Mouse (Mus musculus) intestine, embryonic 15.5 days (tissue): Measurements from ENCODE around the gene Art3. TPM values are rescaled to one million over a fixed set of nuclear protein-coding genes. Genes with fewer than 3 reads are reported as not detected.
"Not testable (repeated sequence)": the region's sequence is repeated elsewhere in the genome, so short reads cannot be mapped to it uniquely, and the experiment has no call there.

Source experiments
- ATAC-seq: fragments of 200-750 bp; cut with Nextera tagmentation; 2 replicates; pipeline ENCODE4 v1.8.0; 2017; ENCODE audit warnings: moderate TSS enrichment, moderate library complexity
- H3K27ac ChIP-seq: fragments of 300-500 bp; sonication (generic); 2 replicates; pipeline ENCODE4 v1.5.1; 2015; ENCODE audit warnings: mild to moderate bottlenecking, inconsistent platforms
- H3K27me3 ChIP-seq: fragments of 300-500 bp; sonication (generic); replicated peaks from 2 replicates; pipeline ENCODE4 v1.6.1; 2015; ENCODE audit warnings: inconsistent platforms
- H3K36me3 ChIP-seq: fragments of 300-500 bp; sonication (generic); 2 replicates; pipeline ENCODE4 v1.6.1; 2015; ENCODE audit warnings: inconsistent platforms
- H3K4me1 ChIP-seq: fragments of 300-500 bp; sonication (generic); replicated peaks from 2 replicates; pipeline ENCODE4 v1.6.1; 2015; ENCODE audit warnings: inconsistent platforms
- H3K4me2 ChIP-seq: fragments of 300-500 bp; sonication (generic); replicated peaks from 2 replicates; pipeline ENCODE4 v1.6.1; 2015; ENCODE audit warnings: mild to moderate bottlenecking, inconsistent platforms
- H3K4me3 ChIP-seq: fragments of 300-500 bp; sonication (generic); replicated peaks from 2 replicates; pipeline ENCODE4 v1.5.1; 2015; ENCODE audit warnings: inconsistent platforms
- H3K9ac ChIP-seq: fragments of 300-500 bp; sonication (generic); 2 replicates; pipeline ENCODE4 v1.6.1; 2015; ENCODE audit warnings: inconsistent platforms
- H3K9me3 ChIP-seq: fragments of 300-500 bp; sonication (generic); 2 replicates; pipeline ENCODE4 v1.6.1; 2016; ENCODE audit warnings: inconsistent platforms
- WGBS: fragments of 180-500 bp; shearing (Covaris S2); methylation state at CpG from one replicate; pipeline ENCODE4 v1.1.7; 2015; 5-methylcytosine and 5-hydroxymethylcytosine counted together
- polyA plus RNA-seq: library from polyadenylated mRNA; unstranded; fragments of >200 nt; fragmentation: Nextera tagmentation; extraction: Ambion mirVana; gene quantifications from 2 replicates; pipeline ENCODE4 v1.2.1, GENCODE M21; 2015

Gene Art3
- polyA plus RNA-seq, 1 experiment from 2014 or later, result 3.7 TPM

DNA sequence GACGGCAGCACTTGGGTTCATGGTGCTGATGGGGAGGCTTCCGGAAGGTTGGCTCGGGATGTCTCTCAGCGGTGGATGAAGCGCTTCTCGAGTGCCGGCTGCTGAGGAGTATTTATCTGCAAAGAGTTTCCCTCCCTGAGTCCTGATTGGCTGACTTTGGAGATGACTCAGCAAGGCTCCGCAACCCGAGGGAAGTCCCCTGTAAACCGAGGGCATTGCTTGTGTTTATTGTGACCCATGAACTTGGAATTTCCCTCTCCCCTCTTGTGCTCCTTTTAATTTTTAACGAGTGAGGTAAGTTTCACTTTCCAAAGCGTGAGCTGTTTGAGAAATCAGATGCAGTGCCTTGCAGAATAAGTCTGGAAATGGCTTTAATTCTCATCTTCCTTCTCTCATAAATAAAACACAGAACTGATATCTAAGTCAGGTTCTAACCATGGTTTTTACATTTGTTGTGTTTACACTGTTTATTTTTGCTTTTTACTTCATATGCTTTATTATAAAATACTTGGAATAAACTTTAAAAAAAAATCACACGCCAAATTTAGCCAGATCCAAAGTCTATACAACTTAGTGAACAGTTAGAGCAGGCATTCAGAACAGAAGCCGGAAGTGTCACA is 17.3 kb downstream of the Art3 start, which contains the start of gene Cxcl10:
TSS of gene Cxcl10 (minus strand) at position 96 of the 620 bp plus-strand sequence.
- no peaks in the 10 kb centered on the region for H3K9me3 ChIP-seq
- H3K4me2 ChIP-seq, result peak within 1 kb of the TSS; percentile 60
- peak within 1 kb of the TSS; percentile 25 for H3K4me3 ChIP-seq
- H3K4me1 ChIP-seq, result peaks cover 18% of the 10 kb centered on the region; the same call in 1 of the 2 replicates
- ATAC-seq, result peak; percentile 91
- no peaks in the 10 kb centered on the region for H3K27me3 ChIP-seq
- H3K9ac ChIP-seq, result no peak within 1 kb of the TSS
- 9% methylated on average over 14 of the region's 14 CpGs for WGBS
- no peak within 1 kb of the TSS for H3K27ac ChIP-seq
- no peaks in the 10 kb centered on the region for H3K36me3 ChIP-seq

DNA sequence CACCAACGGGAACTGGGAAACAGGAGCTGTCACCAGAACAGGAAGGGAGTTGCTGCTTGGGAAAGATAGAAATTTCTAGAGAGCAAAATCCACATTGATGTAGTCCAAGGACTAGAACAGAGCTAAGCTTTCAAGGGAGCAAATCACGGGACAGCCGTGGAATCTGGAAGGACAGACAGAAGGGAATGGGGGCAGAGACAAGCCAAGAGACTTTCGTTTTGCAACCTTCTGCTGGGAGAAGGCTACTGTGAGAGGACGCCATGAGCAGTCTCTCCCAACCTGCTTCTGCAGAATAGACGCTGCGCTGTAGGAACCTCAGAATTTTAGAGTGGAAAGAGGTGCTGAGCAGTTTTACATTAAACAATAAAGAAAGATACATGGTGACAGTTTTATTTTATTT is 18.1 kb downstream of the Art3 start:
- Histone ChIP-seq H3K4me2 (no peak overlapping the region), H3K4me3 (no peak overlapping the region), H3K36me3 (no peaks in the 10 kb centered on the region), H3K9me3 (no peaks in the 10 kb centered on the region), H3K9ac (no peak overlapping the region), H3K27ac (no peak overlapping the region), H3K27me3 (no peaks in the 10 kb centered on the region), H3K4me1 (peaks cover 18% of the 10 kb centered on the region; the same call in 1 of the 2 replicates)
- no peak for ATAC-seq
- WGBS, result 80% methylated on average over 7 of the region's 7 CpGs

DNA sequence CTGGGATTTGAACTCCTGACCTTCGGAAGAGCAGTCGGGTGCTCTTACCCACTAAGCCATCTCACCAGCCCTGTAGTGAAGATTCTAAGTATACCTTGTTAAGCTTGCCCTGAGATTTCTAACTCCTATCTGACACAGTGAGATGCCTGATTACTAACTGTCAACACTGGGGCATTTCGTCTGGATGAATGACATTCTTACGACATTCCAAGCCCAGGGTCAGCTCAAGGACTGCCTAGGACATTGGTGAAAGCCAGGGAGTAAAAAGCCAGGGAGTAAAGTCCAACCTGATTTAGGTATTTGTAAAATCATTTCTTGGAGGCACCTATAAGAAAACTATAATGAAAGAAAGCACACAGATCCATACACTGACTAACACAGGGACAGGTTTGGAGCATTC is 21.1 kb downstream of the Art3 start:
- ATAC-seq, H3K9me3 ChIP-seq, H3K36me3 ChIP-seq, H3K4me3 ChIP-seq, H3K9ac ChIP-seq, H3K27ac ChIP-seq, H3K27me3 ChIP-seq, H3K4me2 ChIP-seq: not testable (repeated sequence)
- 63% methylated on average over 4 of the region's 4 CpGs for WGBS
- H3K4me1 ChIP-seq, result peaks cover 18% of the 10 kb centered on the region; the same call in 1 of the 2 replicates

DNA sequence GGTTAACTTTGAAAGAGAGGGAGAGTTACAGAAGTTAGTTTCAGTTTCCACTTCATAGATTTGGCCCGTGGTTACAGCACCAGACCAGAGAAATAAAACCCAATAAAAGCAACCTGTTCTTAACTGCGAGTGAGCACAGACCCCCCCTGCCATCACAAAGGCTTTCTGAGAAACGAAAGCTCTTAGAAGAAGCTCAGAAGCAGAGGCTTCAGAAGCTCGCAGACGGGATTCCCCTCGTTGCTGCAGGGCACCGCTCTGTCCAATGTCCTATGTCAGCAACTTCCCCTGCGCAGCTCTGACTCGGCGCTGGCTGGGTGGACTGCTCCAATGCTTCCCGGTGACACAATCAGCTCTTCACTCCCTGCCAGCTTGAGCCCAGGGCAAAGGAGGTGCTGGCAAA is 21.9 kb downstream of the Art3 start:
- no peaks in the 10 kb centered on the region for H3K36me3 ChIP-seq
- 21% methylated on average over 11 of the region's 11 CpGs for WGBS
- peak overlapping the region; percentile 45 for H3K4me2 ChIP-seq
- H3K9me3 ChIP-seq, result no peaks in the 10 kb centered on the region
- ATAC-seq, result peak; percentile 67
- no peak overlapping the region for H3K27ac ChIP-seq
- H3K27me3 ChIP-seq, result no peaks in the 10 kb centered on the region
- H3K4me3 ChIP-seq, result peak overlapping the region; percentile 31
- H3K4me1 ChIP-seq, result peaks cover 10% of the 10 kb centered on the region; the same call in 1 of the 2 replicates
- H3K9ac ChIP-seq, result peak overlapping the region; percentile 33; the same call in 1 of the 2 replicates

DNA sequence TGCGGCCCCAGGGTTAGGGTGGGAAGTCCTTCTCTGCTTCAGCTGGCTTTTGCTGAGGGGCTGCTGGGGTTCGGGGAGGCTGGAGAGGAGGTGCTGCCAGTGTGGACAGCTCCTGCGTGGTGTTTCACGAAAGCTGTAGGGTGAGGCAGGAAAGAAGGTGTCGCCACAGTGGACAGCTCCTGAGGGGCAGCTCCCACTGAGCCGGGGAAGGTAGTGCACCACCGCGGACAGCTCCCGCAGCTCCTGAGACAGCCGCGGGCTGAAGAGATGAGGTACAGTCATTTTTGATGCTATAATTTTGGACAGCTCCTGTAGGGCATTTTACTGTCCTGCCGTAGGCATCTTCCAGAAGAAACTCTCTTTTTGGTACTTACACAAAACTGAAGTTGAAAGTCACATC is 26.4 kb downstream of the Art3 start:
- Histone ChIP-seq H3K4me2 (no peak overlapping the region), H3K27me3 (no peaks in the 10 kb centered on the region), H3K9ac (no peak overlapping the region), H3K4me3 (no peak overlapping the region), H3K36me3 (no peaks in the 10 kb centered on the region), H3K4me1 (peaks cover 4% of the 10 kb centered on the region; the same call in 1 of the 2 replicates), H3K27ac (no peak overlapping the region), H3K9me3 (no peaks in the 10 kb centered on the region)
- 24% methylated on average over 11 of the region's 12 CpGs for WGBS
- 0 out of 2 replicates have a peak, but pooled peaks have one; percentile 49 for ATAC-seq

DNA sequence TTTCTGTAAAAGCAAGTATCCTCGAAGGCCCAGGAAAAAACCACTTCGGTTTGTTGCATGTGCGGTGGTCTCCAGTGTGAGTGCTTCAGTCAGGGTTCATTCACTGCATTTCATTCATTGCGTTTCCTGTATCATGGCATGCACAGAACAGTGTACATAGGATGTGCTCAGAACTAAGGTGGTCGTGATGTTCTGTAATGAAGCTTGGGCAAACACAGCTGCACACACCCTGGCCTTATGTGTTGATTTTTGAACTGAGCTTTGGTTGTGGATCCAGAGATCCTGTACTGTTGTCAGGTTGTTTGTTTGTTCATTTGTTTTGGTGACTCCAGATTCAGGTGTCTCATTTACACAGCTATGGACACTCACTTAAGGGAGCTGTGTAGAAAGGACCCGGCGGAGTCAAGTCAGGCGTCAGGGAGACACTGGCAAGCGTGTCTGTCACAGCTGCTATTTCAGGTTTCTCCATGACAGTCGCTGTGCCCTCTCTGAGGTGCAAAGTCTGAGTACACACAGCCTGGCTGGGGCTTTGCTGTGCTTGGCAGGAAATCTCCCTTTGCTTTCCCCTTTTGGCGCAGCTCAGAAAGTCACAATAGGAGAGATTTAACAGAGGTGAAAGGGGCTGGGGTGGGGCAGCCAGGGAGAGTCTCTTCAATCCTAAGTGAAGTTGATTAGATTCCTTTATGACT is 27.3 kb downstream of the Art3 start:
- WGBS, result 72% methylated on average over 11 of the region's 11 CpGs
- no peak overlapping the region for H3K4me2 ChIP-seq
- no peak overlapping the region for H3K9ac ChIP-seq
- no peak overlapping the region for H3K27ac ChIP-seq
- H3K36me3 ChIP-seq, result no peaks in the 10 kb centered on the region
- no peaks in the 10 kb centered on the region for H3K4me1 ChIP-seq
- no peaks in the 10 kb centered on the region for H3K27me3 ChIP-seq
- H3K9me3 ChIP-seq, result no peaks in the 10 kb centered on the region
- H3K4me3 ChIP-seq, result no peak overlapping the region
- ATAC-seq, result peak; percentile 20; the same call in 1 of the 2 replicates

DNA sequence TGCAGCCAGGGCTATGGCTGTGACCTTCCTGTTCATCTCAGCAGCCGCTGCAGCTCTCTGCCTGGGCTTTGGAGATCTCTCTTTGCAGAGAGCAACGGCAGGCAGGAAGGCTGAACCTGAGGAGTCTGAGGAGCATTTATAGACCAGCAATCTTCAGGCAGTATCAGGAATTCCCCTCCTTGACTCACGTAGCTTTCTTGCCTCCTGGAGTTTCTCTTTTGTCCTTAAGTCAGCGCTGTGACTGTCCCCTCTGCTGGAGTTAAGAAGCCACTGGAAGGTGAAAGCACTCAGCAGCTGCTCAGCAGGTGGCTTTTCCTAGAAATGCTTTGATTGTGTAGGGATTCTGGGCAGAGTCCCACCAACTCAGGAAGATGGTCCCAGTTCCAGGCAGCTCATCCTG is 31.6 kb downstream of the Art3 start:
- Histone ChIP-seq H3K27ac (no peak overlapping the region), H3K4me1 (peaks cover 7% of the 10 kb centered on the region; the same call in 1 of the 2 replicates), H3K4me2 (no peak overlapping the region), H3K9ac (no peak overlapping the region), H3K27me3 (no peaks in the 10 kb centered on the region), H3K4me3 (no peak overlapping the region), H3K9me3 (no peaks in the 10 kb centered on the region), H3K36me3 (no peaks in the 10 kb centered on the region)
- 15% methylated on average over 4 of the region's 4 CpGs for WGBS
- no peak for ATAC-seq

DNA sequence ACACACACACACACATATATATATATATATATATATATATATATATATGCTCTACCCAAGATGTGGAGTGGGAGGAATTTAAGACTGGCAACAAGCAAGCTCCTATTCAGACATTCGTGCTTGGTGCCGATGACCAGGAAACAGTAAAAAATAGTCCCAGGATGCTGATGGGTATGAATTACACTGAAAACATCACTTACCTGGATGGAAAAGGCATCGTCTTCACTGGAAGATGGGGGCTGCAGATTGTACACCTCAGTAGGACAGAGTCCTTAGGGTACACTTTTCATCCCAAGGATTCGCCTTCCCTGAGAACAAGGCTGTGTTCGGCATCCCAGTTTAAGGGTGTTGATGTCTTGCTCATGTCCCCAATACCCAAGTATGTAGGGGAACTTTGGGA is 32.4 kb downstream of the Art3 start:
- no peak for ATAC-seq
- H3K27ac ChIP-seq, result no peak overlapping the region
- peaks cover 7% of the 10 kb centered on the region; the same call in 1 of the 2 replicates for H3K4me1 ChIP-seq
- no peaks in the 10 kb centered on the region for H3K27me3 ChIP-seq
- WGBS, result 91% methylated on average over 5 of the region's 5 CpGs
- H3K9ac ChIP-seq, result no peak overlapping the region
- H3K9me3 ChIP-seq, result no peaks in the 10 kb centered on the region
- no peaks in the 10 kb centered on the region for H3K36me3 ChIP-seq
- H3K4me3 ChIP-seq, result no peak overlapping the region
- no peak overlapping the region for H3K4me2 ChIP-seq

DNA sequence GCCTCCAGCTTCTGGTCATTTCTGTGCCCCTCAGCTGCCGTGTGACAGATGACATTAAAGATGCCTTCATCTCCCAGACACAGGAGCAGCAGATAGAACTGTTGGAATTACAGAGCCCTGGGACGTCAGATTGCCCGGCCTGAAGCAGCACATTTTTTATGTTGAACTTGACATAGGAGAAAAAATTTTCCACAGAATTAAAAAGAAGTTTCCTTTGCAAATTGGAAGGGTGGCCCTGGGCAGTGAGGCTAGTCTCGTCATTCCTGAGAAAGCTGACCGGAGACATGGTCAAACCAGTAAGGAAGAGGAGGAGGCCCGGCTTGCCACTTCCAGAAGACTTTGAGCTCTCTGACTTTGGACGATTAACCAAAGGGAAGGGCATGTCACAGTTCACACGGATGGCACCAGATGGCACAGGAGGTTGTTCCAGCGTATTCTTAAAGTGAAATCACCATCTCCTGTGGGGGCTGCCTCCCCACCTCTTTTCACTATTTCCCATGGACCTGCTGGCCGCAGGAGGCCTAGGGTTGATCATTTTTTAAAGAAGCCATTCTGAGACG is 33.6 kb downstream of the Art3 start:
- Histone ChIP-seq H3K9ac (no peak overlapping the region), H3K9me3 (no peaks in the 10 kb centered on the region), H3K4me2 (no peak overlapping the region), H3K27ac (no peak overlapping the region), H3K4me1 (peaks cover 7% of the 10 kb centered on the region; the same call in 1 of the 2 replicates), H3K4me3 (no peak overlapping the region), H3K36me3 (no peaks in the 10 kb centered on the region), H3K27me3 (no peaks in the 10 kb centered on the region)
- ATAC-seq, result no peak
- 79% methylated on average over 11 of the region's 11 CpGs for WGBS

DNA sequence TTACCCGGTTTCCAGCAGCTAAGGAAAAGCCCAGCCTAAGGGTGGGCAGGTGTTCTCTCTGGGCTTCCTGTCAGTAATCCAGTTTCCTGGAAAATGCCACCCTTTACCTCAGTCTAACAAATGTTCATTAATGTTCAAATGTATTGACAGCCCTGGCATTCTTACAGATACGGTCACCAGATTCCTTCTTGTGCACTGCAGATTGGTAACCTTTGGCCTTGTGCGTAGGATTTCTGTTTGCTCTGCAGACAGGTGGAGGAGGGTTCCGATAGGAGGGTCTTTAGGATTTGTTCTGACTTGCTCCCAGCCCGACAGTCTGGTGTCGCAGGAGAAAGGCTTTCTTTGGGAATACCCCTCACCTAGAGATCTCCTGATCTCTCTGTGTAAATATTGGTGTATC is 34.9 kb downstream of the Art3 start:
- Histone ChIP-seq H3K4me3 (no peak overlapping the region), H3K36me3 (no peaks in the 10 kb centered on the region), H3K9me3 (no peaks in the 10 kb centered on the region), H3K4me2 (peak overlapping the region; percentile 42; the same call in 1 of the 2 replicates), H3K27ac (no peak overlapping the region), H3K27me3 (no peaks in the 10 kb centered on the region), H3K4me1 (peaks cover 16% of the 10 kb centered on the region; the same call in 1 of the 2 replicates), H3K9ac (no peak overlapping the region)
- 37% methylated on average over 6 of the region's 6 CpGs for WGBS
- ATAC-seq, result peak; percentile 67

DNA sequence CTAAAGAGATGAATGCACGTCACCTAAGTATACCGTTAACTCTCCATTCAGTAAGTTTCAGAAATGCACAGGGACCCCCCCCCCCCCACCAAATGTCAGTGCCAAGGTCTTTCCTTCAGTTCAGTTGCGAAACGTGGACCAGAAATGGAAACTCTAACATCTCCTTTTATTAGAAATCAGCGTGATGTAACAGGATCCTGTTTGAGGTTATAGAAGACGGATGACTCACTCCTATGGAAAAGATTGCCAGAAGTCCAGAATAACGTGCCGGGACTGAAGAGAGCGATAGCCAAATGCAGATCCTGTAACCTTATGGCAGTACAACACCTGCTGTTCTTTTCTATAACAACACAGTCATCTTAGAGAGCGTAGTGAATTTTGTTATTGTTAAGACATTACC is 36.8 kb downstream of the Art3 start:
- WGBS, result 61% methylated on average over 10 of the region's 10 CpGs
- Histone ChIP-seq H3K36me3 (no peaks in the 10 kb centered on the region), H3K9me3 (no peaks in the 10 kb centered on the region), H3K4me3 (no peak overlapping the region), H3K27me3 (no peaks in the 10 kb centered on the region), H3K27ac (no peak overlapping the region), H3K4me1 (peaks cover 16% of the 10 kb centered on the region; the same call in 1 of the 2 replicates), H3K9ac (no peak overlapping the region), H3K4me2 (no peak overlapping the region)
- no peak for ATAC-seq

DNA sequence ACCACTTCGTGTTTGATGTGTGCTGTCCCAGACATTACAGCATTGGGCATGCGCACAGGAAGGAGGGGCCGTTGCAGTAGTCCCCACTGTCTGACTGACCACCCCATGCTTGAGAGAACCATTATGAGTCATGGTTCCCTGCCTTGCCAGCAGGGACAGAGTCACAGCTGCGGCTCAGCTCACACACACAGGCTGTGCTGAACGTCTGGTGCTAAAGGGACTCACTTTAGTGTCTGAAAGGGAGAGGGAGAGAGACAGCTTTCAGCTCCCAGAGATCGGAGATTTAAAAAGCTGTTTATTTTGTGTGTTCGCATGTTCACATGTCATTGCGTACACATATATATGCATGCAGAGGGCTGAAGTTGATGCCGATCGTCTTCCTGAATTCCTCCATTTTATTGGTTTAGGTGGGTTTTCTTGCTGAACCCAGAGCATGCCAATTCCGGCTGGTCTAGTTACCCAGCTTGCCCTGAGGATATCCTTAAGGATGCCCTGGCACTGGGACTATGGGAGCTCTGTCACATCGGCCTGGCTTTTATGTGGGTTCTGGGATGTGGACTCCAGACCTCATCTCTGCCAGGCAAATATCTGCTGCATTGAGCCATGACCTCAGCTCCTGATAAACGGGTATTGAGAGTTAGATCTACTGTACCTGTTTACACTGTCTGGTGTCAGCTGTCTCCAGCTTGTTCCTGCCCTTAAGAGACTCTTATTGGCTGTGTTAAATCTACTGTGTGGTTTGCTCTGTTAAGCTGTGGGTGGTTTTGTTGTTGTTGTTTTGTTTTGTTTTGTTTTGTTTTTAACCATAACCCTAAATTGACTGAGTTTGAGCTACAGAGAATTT is 37.7 kb downstream of the Art3 start:
- peaks cover 18% of the 10 kb centered on the region; the same call in 1 of the 2 replicates for H3K4me1 ChIP-seq
- no peaks in the 10 kb centered on the region for H3K36me3 ChIP-seq
- H3K27ac ChIP-seq, result no peak overlapping the region
- H3K4me3 ChIP-seq, result no peak overlapping the region
- no peak overlapping the region for H3K9ac ChIP-seq
- 0 out of 2 replicates have a peak, but pooled peaks have one; percentile 41 for ATAC-seq
- 58% methylated on average over 13 of the region's 13 CpGs for WGBS
- no peaks in the 10 kb centered on the region for H3K9me3 ChIP-seq
- H3K4me2 ChIP-seq, result no peak overlapping the region
- H3K27me3 ChIP-seq, result no peaks in the 10 kb centered on the region
